ENCODE assay signal across 26 mouse cellular contexts in the genomic region with DNA sequence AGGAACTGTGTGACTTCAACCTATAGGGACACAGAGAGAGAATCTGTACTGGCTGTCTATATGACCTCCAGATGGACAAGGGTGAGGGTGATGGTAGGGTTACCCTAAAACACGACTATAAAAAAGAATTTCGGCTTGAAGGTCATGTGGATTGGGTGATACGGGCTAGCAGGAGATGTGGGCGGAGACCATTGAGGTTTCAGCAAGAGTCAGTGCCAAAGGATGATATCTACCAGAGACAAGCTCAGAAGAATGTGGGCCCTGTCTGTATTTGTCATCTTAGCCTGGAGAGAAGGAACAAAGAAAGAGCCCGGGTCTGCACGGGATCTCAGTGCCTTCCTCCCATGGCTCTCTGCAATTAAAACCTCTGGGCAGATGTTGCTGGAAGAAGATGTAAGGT. TPM values are rescaled to one million over a fixed set of nuclear protein-coding genes. Genes with fewer than 3 reads are reported as not detected.
A peak's percentile ranks its signal among the peaks of the same experiment; 100 is the strongest.
DNase-seq lines count a peak whose midpoint lies in the region; ATAC-seq and TF ChIP-seq lines count a peak whose summit lies in the region.
"Had no signal": no experiment of that assay in that cellular context is flagged by ENCODE, and none has a peak within 500 bp of the region (broad histone marks: within the 10 kb centered on the region; RNA-seq: fewer than 3 reads in every experiment).

No protein-coding gene starts in this region.

- intact Hi-C loops in gastrocnemius, adult 2 months (cut with DNase I): no loop called here

- TF ChIP-seq CTCF in gastrocnemius, adult 2 months (IDR thresholded peaks at IDR 0.05): no peak

- no peak for DNase-seq in gastrocnemius, adult 2 months
- DNase-seq in gastrocnemius, postnatal 4 days (ENCODE audit: low spot score in 2 of 2): no peak
- no peak for DNase-seq in ovary, adult 18-20 months (ENCODE audit: low spot score)
- DNase-seq: adrenal gland, adult 2 months; adrenal gland, postnatal 10 days; adrenal gland, postnatal 25 days; B cell, adult 2 months; cerebellum, adult 11-12 months; cerebellum, adult 2 months; cerebellum, adult 9-10 months; cerebellum, postnatal 14 days; cerebellum, postnatal 36 days; embryo, embryonic 11 days had no signal

- peak overlapping the region; percentile 91 for H3K27ac ChIP-seq in gastrocnemius, adult 2 months
- H3K27ac ChIP-seq: embryonic facial prominence, embryonic 13.5 days; embryonic facial prominence, embryonic 15.5 days; forebrain, embryonic 10.5 days; forebrain, embryonic 12.5 days had no signal

- no peak overlapping the region for H3K4me3 ChIP-seq in gastrocnemius, adult 2 months
- H3K4me3 ChIP-seq: embryonic facial prominence, embryonic 13.5 days; embryonic facial prominence, embryonic 15.5 days; erythroblast, embryonic 14.5 days; forebrain, embryonic 10.5 days; forebrain, embryonic 12.5 days had no signal

- ATAC-seq in megakaryocyte-erythroid progenitor cell, adult 5-6 weeks (replicated peaks; ENCODE audit: low FRiP score, low TSS enrichment, poor library complexity, severe bottlenecking): peak; percentile 71
- ATAC-seq in cerebellum, adult (ENCODE audit: insufficient number of reproducible peaks, low FRiP score, low TSS enrichment): no peak
- ATAC-seq: CD4-positive, CD25-positive, alpha-beta regulatory T cell, adult 4 months; forebrain, embryonic 14.5 days; forebrain, embryonic 16.5 days had no signal

RNA-seq across cellular contexts. Expression of a gene that starts 3.3 kb away (rescaled TPM):
- 100 to 1,000 TPM; 439 to 468 TPM for total RNA-seq in gastrocnemius, adult 2 months (2021)
- total RNA-seq in gastrocnemius, postnatal 4 days (2021): 10 to 100 TPM; 81.7 to 86.7 TPM
- 0.11 TPM in 1 of 2 replicates, not detected in the other for total RNA-seq in megakaryocyte-erythroid progenitor cell, adult 5-6 weeks (2014; fragmentation: Nextera tagmentation)
- not detected in 2 replicates for total RNA-seq in megakaryocyte-erythroid progenitor cell, adult 5-6 weeks (2017)

RNA-seq across cellular contexts. Expression of a gene that starts 15.5 kb away (rescaled TPM):
- total RNA-seq in gastrocnemius, adult 2 months (2021): 1 to 10 TPM; 3.9 to 6.5 TPM
- total RNA-seq in gastrocnemius, postnatal 4 days (2021): 10 to 100 TPM; 13.6 to 18.1 TPM
- 4.6 TPM in 1 of 2 replicates, not detected in the other for total RNA-seq in megakaryocyte-erythroid progenitor cell, adult 5-6 weeks (2014; fragmentation: Nextera tagmentation)
- not detected in 2 replicates for total RNA-seq in megakaryocyte-erythroid progenitor cell, adult 5-6 weeks (2017)
- total RNA-seq: adrenal gland, adult 2 months; adrenal gland, postnatal 25 days; adrenal gland, postnatal 4 days; common myeloid progenitor, adult 5-6 weeks had no signal

RNA-seq across cellular contexts. Expression of a gene that starts 35.2 kb away (rescaled TPM):
- total RNA-seq in gastrocnemius, adult 2 months (2021): under 1 TPM; 0.28 to 0.64 TPM
- 1 to 10 TPM; 1.3 to 1.5 TPM for total RNA-seq in gastrocnemius, postnatal 4 days (2021)
- total RNA-seq in megakaryocyte-erythroid progenitor cell, adult 5-6 weeks (2014; fragmentation: Nextera tagmentation): 5.1 and 21.6 TPM in 2 replicates
- 1.4 and 3.5 TPM in 2 replicates for total RNA-seq in megakaryocyte-erythroid progenitor cell, adult 5-6 weeks (2017)
- total RNA-seq: G1E had no signal

RNA-seq across cellular contexts. Expression of a gene that starts 38.1 kb away (rescaled TPM):
- total RNA-seq in gastrocnemius, adult 2 months (2021): 1 to 10 TPM; 4.2 to 6.2 TPM
- 10 to 100 TPM; 18.7 to 19.9 TPM for total RNA-seq in gastrocnemius, postnatal 4 days (2021)
- total RNA-seq in megakaryocyte-erythroid progenitor cell, adult 5-6 weeks (2014; fragmentation: Nextera tagmentation): 20.5 and 46.5 TPM in 2 replicates
- total RNA-seq in megakaryocyte-erythroid progenitor cell, adult 5-6 weeks (2017): 51.4 and 82.3 TPM in 2 replicates

RNA-seq across cellular contexts. Expression of a gene that starts 48.1 kb away (rescaled TPM):
- total RNA-seq in gastrocnemius, adult 2 months (2021): not detected
- not detected for total RNA-seq in gastrocnemius, postnatal 4 days (2021)
- total RNA-seq in megakaryocyte-erythroid progenitor cell, adult 5-6 weeks (2014; fragmentation: Nextera tagmentation): not detected in 2 replicates
- not detected in 2 replicates for total RNA-seq in megakaryocyte-erythroid progenitor cell, adult 5-6 weeks (2017)
- total RNA-seq: adrenal gland, adult 2 months; adrenal gland, postnatal 10 days; adrenal gland, postnatal 25 days; common myeloid progenitor, adult 5-6 weeks; G1E had no signal

Comparison
In these comparisons a context has a peak if more than half of its experiments do, and no peak if none do; other contexts are left out.
1. RNA of a gene that starts 3.3 kb away (total RNA-seq): 439 to 468 TPM in gastrocnemius, adult 2 months and 81.7 to 86.7 TPM in gastrocnemius, postnatal 4 days; 0.11 TPM in megakaryocyte-erythroid progenitor cell, adult 5-6 weeks; every median in the first group is over 10 times any median in the second.